Mouse (Mus musculus) embryonic fibroblast, embryonic 13.5 days (primary cell): ENCODE data around the gene Palmd.

Experiments
- CTCF ChIP-seq: IDR thresholded peaks from 2 replicates; pipeline ENCODE4 v1.5.1; 2011; ENCODE audit warnings: mild to moderate bottlenecking, control low read depth, low read length, moderate library complexity, borderline replicate concordance; ENCODE audit not compliant: insufficient read depth
- POLR2A ChIP-seq: IDR thresholded peaks from 2 replicates; pipeline ENCODE4 v1.6.1; 2011; ENCODE audit warnings: low read depth, mild to moderate bottlenecking, control low read depth, low read length, moderate library complexity

GRCm38 (mm10) chr3:116963213-116963612, 5.6 kb downstream of the Palmd start:
- TF ChIP-seq POLR2A (no peak), CTCF (no peak)
